18 mouse cellular contexts compared by ENCODE assay signal in genomic region chr15:99116539-99116938, GRCm38 (mm10). TPM values are rescaled to one million over a fixed set of nuclear protein-coding genes. Genes with fewer than 3 reads are reported as not detected.
A peak's percentile ranks its signal among the peaks of the same experiment; 100 is the strongest.
DNase-seq lines count a peak whose midpoint lies in the region; ATAC-seq and TF ChIP-seq lines count a peak whose summit lies in the region.
"Had no signal": no experiment of that assay in that cellular context is flagged by ENCODE, and none has a peak within 500 bp of the region (broad histone marks: within the 10 kb centered on the region; RNA-seq: fewer than 3 reads in every experiment).

No protein-coding gene starts in this region.

- TF ChIP-seq EP300 in liver, postnatal 0 days (IDR thresholded peaks at IDR 0.05; ENCODE audit: low read depth) = peak; percentile 39; the same call in 1 of the 2 replicates

- H3K4me2 ChIP-seq in heart, embryonic 12.5 days = peak overlapping the region; percentile 11; the same call in 1 of the 2 replicates
- H3K4me2 ChIP-seq in liver, postnatal 0 days (ENCODE audit: low read depth, low read length) = no peak overlapping the region
- H3K4me2 ChIP-seq: embryonic facial prominence, embryonic 13.5 days; midbrain, embryonic 11.5 days had no signal

- WGBS in heart, embryonic 12.5 days = 24% methylated on average over 11 of the region's 11 CpGs
- WGBS in liver, postnatal 0 days (ENCODE audit: insufficient replicate concordance) = 34% methylated on average over 11 of the region's 11 CpGs

- peak overlapping the region; percentile 48; the same call in 1 of the 2 replicates for H3K9ac ChIP-seq in heart, embryonic 12.5 days
- no peak overlapping the region for H3K9ac ChIP-seq in liver, postnatal 0 days (replicated peaks)
- H3K9ac ChIP-seq: embryonic facial prominence, embryonic 13.5 days had no signal

- no peaks in the 10 kb centered on the region for H3K36me3 ChIP-seq in heart, embryonic 12.5 days
- no peaks in the 10 kb centered on the region for H3K36me3 ChIP-seq in liver, postnatal 0 days (replicated peaks; ENCODE audit: insufficient read depth, low read length)
- H3K36me3 ChIP-seq: embryonic facial prominence, embryonic 13.5 days had no signal

- ATAC-seq in heart, embryonic 12.5 days (ENCODE audit: insufficient number of reproducible peaks, low FRiP score) = peak; percentile 62
- peak; percentile 56 for ATAC-seq in liver, postnatal 0 days

- H3K27me3 ChIP-seq in heart, embryonic 12.5 days (replicated peaks) = no peaks in the 10 kb centered on the region
- no peaks in the 10 kb centered on the region for H3K27me3 ChIP-seq in liver, postnatal 0 days (ENCODE audit: insufficient read depth, low read length)

- H3K4me3 ChIP-seq in heart, embryonic 12.5 days = no peak overlapping the region
- H3K4me3 ChIP-seq in liver, postnatal 0 days (ENCODE audit: low read depth, low read length) = no peak overlapping the region
- H3K4me3 ChIP-seq: embryonic facial prominence, embryonic 13.5 days had no signal

- peak overlapping the region; percentile 81 for H3K27ac ChIP-seq in heart, embryonic 12.5 days (ENCODE audit: poor library complexity, severe bottlenecking)
- H3K27ac ChIP-seq in liver, postnatal 0 days (ENCODE audit: low read depth) = peak overlapping the region; percentile 22; the same call in 1 of the 2 replicates
- H3K27ac ChIP-seq: embryonic facial prominence, embryonic 13.5 days had no signal

- DNase-seq in heart, postnatal 25 days (ENCODE audit: low spot score) = no peak
- DNase-seq in lung, postnatal 4 days = peak; percentile 31 to 42
- DNase-seq in lung, adult 18-20 months = no peak
- peak; percentile 36 for DNase-seq in heart, postnatal 4 days
- DNase-seq in liver, postnatal 0 days = no peak
- DNase-seq in frontal cortex, postnatal 14 days (ENCODE audit: low spot score in 2 of 2) = no peak
- no peak for DNase-seq in ovary, adult 18-20 months (ENCODE audit: low spot score)
- DNase-seq: adrenal gland, postnatal 14 days; cerebellum, postnatal 25 days; layer of hippocampus, adult 9-11 months; lung, adult 2 months; right cerebral cortex, postnatal 4 days; thymus, adult 2 months had no signal

- intact Hi-C loops in heart, postnatal 25 days (cut with DNase I) = no loop called here

- H3K4me1 ChIP-seq in heart, embryonic 12.5 days (replicated peaks) = peaks cover 30% of the 10 kb centered on the region
- H3K4me1 ChIP-seq in liver, postnatal 0 days (ENCODE audit: insufficient read depth) = peaks cover 3% of the 10 kb centered on the region; the same call in 1 of the 2 replicates
- H3K4me1 ChIP-seq: embryonic facial prominence, embryonic 13.5 days had no signal

- H3K9me3 ChIP-seq in heart, embryonic 12.5 days (replicated peaks) = no peaks in the 10 kb centered on the region
- no peaks in the 10 kb centered on the region for H3K9me3 ChIP-seq in liver, postnatal 0 days (ENCODE audit: low read length)
- H3K9me3 ChIP-seq: embryonic facial prominence, embryonic 13.5 days had no signal

- no peak for TF ChIP-seq CTCF in liver, postnatal 0 days (IDR thresholded peaks at IDR 0.05; ENCODE audit: low read depth)

RNA-seq across cellular contexts. Expression of gene Spats2, which starts 9.2 kb away (rescaled TPM):
- polyA plus RNA-seq in heart, embryonic 12.5 days (2016; fragmentation: Nextera tagmentation; extraction: Ambion mirVana) = 57.2 and 58.5 TPM in 2 replicates
- 1 to 10 TPM; 7.7 to 7.9 TPM for total RNA-seq in heart, postnatal 25 days (2021)
- total RNA-seq in heart, postnatal 4 days (2021) = 10 to 100 TPM; 24.8 to 28.3 TPM
- polyA plus RNA-seq in liver, postnatal 0 days (2015; fragmentation: Nextera tagmentation; extraction: Ambion mirVana) = 4.0 and 4.7 TPM in 2 replicates

RNA-seq across cellular contexts. Expression of gene Dnajc22, which starts 23.6 kb away (rescaled TPM):
- 1.2 TPM in 2 replicates for polyA plus RNA-seq in heart, embryonic 12.5 days (2016; fragmentation: Nextera tagmentation; extraction: Ambion mirVana)
- under 1 TPM; 0.16 to 0.45 TPM for total RNA-seq in heart, postnatal 25 days (2021)
- 1 to 10 TPM in 1 of 2 experiments, under 1 TPM in 1; 0.79 to 1.2 TPM for total RNA-seq in heart, postnatal 4 days (2021)
- polyA plus RNA-seq in liver, postnatal 0 days (2015; fragmentation: Nextera tagmentation; extraction: Ambion mirVana) = 28.2 and 29.6 TPM in 2 replicates
- total RNA-seq: left cerebral cortex, postnatal 14 days had no signal

RNA-seq across cellular contexts. Expression of gene C1ql4, which starts 28.9 kb away (rescaled TPM):
- 0.34 and 0.46 TPM in 2 replicates for polyA plus RNA-seq in heart, embryonic 12.5 days (2016; fragmentation: Nextera tagmentation; extraction: Ambion mirVana)
- not detected for total RNA-seq in heart, postnatal 25 days (2021)
- under 1 TPM in 1 of 2 experiments, not detected in 1; 0.19 TPM for total RNA-seq in heart, postnatal 4 days (2021)
- 0.12 TPM in 1 of 2 replicates, not detected in the other for polyA plus RNA-seq in liver, postnatal 0 days (2015; fragmentation: Nextera tagmentation; extraction: Ambion mirVana)
- total RNA-seq: adrenal gland, postnatal 14 days; heart, adult 18-20 months; left cerebral cortex, postnatal 14 days had no signal
- polyA plus RNA-seq: lung, adult 2 months had no signal

RNA-seq across cellular contexts. Expression of gene Troap, which starts 42.2 kb away (rescaled TPM):
- polyA plus RNA-seq in heart, embryonic 12.5 days (2016; fragmentation: Nextera tagmentation; extraction: Ambion mirVana) = 27.2 and 28.0 TPM in 2 replicates
- under 1 TPM; 0.13 to 0.67 TPM for total RNA-seq in heart, postnatal 25 days (2021)
- total RNA-seq in heart, postnatal 4 days (2021) = 10 to 100 TPM; 17.8 to 18.7 TPM
- polyA plus RNA-seq in liver, postnatal 0 days (2015; fragmentation: Nextera tagmentation; extraction: Ambion mirVana) = 5.6 and 6.7 TPM in 2 replicates

Comparison
In these comparisons a context has a peak if more than half of its experiments do, and no peak if none do; other contexts are left out.
1. DNase-seq: peak in lung, postnatal 4 days (2 of 2) and heart, postnatal 4 days (single experiment); none in heart, postnatal 25 days (single experiment), lung, adult 18-20 months (0 of 2), liver, postnatal 0 days (single experiment), frontal cortex, postnatal 14 days (0 of 2) and ovary, adult 18-20 months (single experiment).